Mouse (Mus musculus): ENCODE data around the gene Bcr.
A peak's percentile ranks its signal among the peaks of the same experiment; 100 is the strongest.

Bcr gene

DNA sequence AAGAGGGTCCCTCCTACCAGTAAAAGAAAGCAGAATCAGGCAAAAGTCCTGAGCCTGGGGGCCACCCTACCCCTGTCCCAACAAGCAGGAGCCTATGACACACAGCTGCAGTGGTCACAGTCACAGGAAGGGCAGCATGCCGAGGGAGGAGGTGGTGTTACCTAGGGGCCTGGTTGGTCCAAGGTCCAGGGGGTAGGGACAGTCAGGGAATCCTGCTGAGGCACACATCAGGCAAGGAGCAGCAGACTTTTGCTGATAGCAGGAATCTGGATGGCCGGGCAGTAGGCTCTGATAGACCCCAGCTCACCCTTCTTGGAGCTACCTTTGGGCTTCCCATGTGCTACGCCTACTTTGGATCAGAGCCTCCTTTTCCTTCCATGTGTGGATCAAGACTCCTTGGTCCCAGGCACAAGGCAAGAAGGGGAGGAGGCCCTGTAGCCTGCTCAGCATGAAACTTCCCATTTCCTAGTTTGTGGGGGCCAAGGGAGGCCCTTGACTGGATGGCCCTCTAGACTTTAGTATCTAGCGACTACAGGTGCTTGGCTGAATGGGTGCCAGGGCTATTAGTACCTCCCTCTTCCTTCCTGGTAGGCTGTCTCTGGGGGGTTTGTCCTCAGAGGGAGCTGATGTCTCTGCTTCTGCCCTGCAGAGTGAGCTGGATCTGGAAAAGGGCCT is 70.1 kb downstream of the Bcr start:
- DNase-seq (ENCODE audit: low spot score in 2 of 2), result no peak

DNA sequence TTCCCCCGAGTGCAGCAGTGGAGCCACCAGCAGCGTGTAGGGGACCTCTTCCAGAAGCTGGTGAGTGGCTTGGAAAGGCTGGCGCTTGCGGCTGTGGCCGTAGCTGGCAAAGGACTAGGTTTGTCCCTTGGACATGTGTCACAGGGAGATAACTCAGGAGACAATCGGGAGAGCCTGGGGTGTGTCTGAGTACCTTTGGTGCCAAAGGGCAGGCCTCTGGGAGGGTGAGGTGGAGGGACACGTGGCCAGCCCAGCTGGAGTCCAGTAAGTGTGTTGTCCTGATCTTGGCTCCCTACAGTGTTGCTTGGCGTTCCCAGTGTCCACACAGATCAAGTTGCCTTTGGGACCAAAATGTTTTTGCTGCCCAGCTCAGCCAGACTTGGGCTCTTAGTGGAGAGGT is 71.2 kb downstream of the Bcr start:
- no peak for DNase-seq (ENCODE audit: low spot score in 2 of 2)

DNA sequence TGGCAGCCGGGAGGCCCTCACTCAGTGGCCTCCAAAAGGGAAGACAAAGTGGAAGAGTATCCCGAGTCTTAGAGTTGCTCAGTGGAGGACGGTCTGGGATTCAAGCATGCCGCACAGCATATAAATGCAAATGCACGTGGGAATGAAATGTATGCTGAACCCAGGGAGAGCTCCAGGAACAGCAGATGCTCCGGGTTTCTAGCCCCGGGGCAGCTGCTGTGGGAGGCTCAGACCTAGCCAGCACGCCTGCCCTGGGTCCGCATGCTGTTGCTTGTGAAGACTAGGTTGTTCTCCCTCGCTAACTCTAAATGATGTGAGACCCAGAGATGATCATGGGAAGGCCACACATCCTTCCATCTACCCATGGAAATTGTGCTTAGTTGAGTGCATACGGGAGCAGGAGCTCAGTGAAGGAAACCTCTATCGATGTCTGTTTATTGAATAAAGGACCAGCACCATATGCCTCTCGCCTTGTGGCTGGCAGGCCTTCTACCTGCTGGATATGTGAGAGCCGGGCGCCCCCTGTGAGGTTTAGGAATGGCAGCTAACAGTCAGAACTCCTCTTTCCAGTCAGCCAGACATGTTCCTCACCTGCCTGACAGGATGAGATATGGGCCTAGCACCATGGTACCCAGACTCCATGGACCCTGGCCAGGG is 74.6 kb downstream of the Bcr start:
- no peak for DNase-seq (ENCODE audit: low spot score in 2 of 2)

DNA sequence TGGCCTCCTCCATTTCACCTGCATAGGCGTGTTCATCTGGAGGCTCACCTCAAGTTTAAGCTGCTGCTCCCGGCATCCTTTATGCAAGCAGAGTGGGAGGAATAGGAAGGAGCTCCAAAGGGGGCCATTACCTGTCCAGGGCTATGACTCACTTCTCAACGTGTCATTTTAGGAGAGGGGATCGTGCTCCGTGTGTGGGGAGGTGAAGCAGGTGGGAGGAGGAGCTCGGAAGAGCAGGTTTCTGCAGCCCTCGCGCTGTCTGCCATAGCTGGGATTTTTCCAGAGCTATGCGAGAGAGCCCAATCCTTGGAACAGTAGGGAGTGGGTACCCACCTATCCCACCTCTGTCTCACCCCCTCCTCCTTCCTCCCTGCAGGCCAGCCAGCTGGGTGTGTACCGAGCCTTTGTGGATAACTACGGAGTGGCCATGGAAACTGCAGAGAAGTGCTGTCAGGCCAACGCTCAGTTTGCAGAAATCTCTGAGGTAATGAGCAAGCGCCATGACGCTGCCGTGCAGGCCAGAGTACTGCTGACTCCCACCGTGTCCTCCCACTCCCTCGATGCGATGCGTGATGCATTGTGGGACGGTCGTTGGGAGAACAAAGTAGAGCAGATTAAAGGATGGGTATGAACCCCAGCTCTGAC is 75.2 kb downstream of the Bcr start:
- DNase-seq (ENCODE audit: low spot score in 2 of 2), result no peak

DNA sequence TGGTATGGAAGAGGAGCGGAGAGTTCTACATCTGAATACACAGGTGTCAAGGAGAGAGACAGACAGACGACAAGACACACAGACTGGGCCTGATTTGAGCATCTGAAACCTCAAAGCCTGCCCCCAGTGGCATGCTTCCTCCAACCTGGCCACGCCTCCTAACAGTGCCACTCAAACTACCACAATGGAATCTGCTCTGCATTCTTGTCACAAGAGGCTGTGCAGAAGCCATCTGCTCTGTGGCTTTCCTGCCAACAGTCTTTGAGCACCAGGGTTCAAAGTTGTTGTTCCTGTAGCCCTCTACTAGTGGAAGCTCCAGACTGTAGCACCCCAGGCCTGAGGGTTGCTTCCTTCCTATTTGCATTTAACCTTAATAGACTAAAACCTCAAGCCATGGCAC is 76.8 kb downstream of the Bcr start:
- no peak for DNase-seq (ENCODE audit: low spot score in 2 of 2)

DNA sequence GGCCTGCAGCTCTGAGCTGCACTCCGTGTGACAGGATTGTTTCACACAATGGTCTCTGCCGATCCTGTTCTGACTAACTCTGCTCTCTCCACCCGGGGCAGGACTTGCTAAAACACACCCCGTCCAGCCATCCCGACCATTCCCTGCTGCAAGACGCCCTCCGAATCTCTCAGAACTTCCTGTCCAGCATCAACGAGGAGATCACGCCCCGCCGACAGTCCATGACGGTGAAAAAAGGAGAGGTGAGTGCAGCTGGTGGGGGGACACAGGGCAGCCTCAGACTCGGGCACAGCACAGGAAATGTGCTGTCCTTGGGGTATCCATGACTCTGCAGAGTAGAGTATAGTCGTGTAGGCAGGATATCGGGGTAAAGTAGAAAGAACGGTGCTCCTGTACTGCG is 84.8 kb downstream of the Bcr start:
- no peak for DNase-seq (ENCODE audit: low spot score in 2 of 2)

DNA sequence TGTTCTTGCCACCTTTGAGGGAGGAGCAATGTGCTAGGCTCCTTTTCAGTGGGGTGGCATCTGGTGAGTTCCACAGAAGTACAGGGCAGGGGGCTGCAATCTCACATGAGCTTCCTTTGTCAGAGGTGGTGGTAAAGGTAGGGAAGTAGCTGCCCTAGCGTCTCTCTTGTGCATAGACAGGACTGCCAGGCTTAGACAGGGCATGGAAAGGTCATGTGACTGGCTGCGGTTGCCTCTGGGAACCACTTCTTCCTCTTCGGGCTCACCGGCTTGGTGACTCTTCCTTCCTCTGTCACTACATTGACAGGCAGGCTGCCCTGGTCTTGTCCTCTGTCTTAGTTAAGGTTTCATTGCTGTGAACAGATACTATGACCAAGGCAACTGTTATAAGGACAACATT is 85.6 kb downstream of the Bcr start:
- no peak for DNase-seq (ENCODE audit: low spot score in 2 of 2)

DNA sequence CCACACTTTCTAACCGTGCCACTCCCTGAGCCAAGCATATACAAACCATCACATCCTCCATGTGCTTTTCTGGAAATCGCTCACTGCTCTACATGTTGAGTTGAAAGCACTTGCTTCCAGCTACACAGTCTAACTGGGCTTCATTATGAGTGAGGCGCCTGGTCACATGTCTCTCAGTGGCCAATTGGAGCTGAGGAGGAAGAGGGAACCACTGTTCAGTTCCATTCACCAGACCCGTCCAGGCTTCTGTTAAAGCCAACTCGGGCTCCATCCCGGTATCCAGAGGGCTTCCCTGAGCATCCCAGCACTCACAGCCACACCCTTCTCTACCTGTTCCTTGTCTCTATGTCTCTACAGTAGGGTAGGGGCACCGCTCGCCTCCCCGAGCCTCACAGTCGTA is 86.2 kb downstream of the Bcr start:
- no peak for DNase-seq (ENCODE audit: low spot score in 2 of 2)

DNA sequence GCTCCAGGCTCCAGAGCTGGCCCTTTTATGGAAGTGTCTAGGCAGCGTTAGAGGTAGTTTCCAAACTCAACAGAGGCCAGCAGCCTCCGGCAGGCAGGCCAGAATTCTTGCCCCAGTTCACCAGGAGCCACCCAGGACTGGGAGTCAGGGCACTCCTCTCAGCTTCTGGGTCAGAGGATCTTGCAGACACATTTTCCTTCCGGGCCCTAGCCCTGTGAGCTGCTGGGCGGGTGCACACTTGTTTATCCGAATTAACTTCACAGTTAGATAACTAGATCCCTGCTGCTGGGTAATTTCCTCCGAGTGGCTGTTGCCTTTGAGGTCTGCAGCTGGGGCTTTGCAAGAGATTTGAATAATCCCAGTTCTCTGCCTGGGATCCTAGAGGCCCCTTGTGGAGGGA is 87.9 kb downstream of the Bcr start:
- no peak for DNase-seq (ENCODE audit: low spot score in 2 of 2)

DNA sequence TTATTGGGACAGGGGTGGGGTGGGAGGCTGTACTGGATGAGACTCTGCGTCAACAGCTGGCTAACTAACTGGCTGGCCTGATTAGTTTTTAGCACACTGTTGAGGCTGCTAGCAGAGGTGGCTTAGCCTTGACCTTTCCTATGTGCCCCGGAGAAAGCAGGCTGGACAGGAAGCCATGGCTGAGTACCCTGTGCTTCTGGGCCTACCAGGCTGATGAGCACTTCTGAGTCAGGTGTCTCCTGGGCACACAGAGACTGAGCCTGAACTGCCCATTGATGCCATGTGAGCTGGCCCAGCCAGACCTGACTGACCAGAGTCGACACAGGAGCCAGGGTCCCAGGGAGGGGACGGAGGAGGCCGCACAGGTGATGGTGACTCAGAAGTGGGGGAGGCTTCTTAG is 90.0 kb downstream of the Bcr start:
- DNase-seq (ENCODE audit: low spot score in 2 of 2), result no peak

DNA sequence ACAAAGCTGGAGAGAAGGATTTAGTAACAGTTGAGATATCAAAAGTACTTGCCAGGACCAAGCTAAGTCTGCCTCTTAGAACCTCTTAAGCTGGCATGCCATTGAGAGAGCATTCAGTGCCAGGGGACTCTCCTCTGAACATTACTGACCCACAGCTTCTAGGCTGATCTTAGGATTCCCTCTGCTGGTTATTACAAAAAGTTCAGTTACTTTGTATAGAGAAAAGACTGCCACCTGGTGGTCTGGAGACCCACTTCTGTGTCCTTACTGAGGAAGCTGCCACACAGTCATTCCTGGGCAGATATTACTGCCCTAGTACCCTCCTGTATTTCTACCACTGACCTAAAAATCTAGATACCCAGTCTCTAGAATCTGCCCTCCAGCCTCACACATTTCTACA is 90.9 kb downstream of the Bcr start:
- peak; percentile 82 for DNase-seq (ENCODE audit: low spot score in 2 of 2)

DNA sequence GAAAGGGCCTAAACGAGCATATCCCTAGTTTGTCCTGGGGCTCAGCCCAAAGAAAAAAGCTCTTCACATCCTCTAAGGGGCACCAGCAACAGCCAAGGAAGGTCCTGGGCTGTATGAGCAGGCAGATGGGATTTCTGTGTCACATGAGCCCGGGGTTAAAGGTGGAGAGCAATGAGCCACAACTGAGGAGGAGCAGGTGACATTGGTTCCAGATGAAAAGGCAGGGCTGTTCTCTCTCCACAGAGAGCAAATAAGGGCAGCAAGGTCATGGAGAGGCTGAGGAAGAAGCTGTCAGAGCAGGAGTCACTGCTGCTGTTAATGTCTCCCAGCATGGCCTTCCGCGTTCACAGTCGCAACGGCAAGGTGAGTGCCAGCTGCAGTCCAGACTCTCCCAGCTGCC is 96.4 kb downstream of the Bcr start:
- no peak for DNase-seq (ENCODE audit: low spot score in 2 of 2)

DNA sequence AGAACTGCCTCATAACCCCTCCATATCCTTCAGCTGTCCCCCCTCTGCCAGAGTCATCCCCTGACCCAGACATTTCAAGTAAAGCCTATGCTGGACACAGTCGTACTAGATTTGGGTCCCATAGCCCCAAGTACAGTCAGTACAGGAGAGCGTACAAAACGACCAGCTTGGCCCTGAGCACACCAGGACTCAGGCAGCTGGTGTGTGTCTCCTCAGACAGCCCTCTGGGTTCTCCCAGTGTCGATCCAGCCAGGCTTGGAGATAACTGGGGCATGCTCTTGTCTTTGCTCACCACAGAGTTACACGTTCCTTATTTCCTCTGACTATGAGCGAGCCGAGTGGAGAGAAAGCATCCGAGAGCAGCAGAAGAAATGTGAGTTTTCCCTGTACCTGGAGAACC is 97.3 kb downstream of the Bcr start:
- no peak for DNase-seq (ENCODE audit: low spot score in 2 of 2)

DNA sequence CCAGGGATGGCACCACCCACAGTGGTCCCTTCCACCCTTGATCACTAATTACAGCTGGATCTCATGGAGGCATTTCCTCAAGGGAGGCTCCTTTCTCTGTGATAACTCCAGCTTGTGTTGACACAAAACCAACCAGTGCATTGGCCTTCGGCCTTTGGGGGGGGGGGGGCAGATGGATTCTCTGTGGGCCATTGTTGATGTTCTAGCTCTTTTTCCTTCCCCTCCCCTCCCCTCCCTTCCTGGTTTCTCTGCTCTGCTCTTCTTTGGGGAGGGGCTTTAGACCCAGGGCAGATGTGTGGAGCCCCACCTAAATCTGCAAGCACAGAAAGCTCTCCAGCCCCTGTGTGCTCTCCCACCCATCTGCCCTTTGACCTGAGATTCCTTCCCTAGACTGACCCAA is 98.0 kb downstream of the Bcr start:
- DNase-seq (ENCODE audit: low spot score in 2 of 2), result no peak

DNA sequence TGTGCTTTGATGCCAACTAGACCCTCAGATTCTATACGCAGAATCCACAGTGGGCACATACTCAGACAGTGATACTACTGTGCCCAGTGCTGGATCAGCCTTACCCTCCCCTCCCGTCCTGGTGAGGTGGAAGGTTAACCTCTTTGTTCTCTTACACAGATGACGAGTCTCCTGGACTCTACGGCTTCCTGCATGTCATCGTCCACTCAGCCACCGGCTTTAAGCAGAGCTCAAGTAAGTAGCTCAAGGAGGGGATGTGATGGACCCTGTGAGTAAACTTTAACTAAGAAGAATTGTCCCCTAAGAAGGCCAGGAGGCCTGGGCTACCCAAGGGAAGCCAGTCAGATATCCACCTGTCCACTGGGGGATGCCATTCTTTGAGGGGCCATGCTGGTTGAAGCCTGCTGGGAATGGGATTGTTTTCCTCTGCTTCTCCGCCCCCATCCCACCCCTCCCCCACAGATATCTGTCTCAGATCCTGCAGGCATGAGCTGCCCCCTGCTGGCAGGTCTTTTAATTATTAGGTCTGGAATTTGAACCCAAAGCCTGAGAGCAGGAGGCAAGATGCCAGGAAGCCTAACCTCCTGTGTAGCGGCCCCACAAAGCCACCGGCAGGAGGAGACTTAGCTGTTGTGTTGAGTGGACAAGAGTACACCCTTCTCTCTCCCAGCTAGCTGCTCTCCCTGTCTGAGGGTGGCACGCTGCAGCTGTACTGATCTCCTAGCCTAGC is 99.9 kb downstream of the Bcr start:
- DNase-seq (ENCODE audit: low spot score in 2 of 2), result no peak

DNA sequence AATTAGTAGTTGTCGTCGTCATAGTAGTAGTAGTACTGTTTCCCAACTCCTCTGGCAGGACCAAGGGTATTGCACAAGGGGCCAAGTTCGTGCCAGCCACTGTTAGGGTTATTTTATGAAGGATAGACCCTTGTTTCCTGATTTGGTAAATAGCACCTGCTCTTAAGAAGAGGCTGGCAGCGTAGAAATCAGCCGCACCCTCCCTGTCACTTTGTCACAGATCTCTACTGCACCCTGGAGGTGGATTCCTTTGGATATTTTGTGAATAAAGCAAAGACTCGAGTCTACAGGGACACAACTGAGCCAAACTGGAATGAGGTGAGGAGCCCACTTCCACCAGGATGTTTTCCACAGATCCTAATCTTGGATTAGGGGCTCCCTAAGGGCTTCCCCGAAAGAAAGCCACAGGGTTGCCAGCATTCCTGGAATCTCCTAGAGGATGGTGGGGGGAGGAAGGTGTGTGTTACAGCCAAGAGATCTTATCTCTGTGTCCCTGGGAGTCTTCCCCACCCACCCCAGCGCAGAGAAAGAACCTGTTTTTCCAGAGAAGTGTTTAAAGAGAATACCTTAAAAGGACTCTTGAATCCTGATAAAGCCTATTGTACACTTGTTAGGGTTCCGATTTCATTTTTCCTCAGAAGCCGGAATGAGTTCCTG is 105.6 kb downstream of the Bcr start:
- DNase-seq (ENCODE audit: low spot score in 2 of 2), result no peak

DNA sequence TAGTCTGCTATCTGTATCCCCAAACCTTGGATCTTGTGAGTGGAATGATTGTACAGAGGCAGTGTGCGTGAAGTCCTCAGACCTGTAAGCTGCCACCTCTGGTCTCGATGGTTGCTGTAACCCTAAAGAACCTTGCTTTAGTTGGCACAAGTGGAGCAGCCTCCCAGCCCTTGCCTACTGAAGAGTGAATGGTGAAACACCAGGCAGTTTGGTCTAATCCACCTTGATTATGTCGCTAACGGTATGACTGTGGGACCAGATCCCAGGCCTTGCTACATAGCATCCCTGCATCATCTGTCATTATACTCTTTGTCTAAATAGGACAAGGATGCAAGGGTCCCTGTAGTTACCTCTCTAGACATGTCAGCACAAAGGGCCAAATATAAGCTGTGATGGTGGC is 106.2 kb downstream of the Bcr start:
- DNase-seq (ENCODE audit: low spot score in 2 of 2), result no peak

DNA sequence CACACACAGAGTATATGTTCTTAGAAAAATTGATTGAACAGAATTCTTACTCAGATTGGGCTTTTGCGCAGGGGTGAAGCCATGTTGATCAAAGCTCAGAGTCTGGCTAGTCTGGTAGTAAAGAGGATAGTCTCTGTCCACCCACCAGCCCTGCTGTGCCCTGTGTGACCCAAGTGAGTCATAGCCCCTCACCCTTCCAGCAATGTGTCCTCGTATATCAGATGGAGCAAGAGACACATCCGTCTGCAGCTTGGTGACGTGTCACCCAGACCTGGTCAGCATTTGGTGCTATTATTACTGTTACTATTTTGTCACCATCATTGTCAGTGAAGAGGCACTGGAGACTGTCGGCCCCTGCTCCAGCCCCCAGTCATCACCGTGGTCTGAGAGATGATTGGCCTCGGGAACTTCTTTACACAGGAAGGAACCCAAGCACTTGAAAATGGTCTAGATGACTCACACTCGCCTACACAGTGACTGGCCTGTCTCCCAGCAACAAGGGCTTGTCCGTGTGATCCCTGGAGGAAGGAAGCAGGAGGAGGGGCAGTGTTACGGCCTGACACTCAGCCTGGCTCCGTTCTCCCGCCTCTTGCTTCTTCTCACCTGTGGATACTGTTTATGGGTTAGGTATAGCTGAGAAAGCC is 109.9 kb downstream of the Bcr start:
- DNase-seq (ENCODE audit: low spot score in 2 of 2), result peak in 1 of 2 experiments; percentile 28

DNA sequence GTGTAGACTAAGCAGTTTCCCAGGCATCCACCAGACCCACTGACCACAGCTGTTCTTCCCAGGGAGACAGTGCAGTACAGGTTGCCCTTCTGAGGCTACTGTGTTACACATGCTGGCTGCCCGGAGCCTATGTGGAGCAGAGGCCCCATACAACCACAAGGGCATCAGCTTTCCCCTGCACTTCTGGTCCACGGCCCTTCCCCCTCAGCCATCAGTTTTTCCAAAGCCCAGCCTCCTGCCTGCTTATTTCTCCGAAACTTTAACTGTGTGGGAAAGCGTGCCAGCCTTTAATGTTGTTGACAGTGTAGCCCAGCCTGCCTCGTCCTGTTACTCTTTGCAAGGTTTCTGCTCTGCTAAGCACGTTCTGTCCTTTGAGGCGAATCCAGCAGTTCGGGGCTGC is 112.7 kb downstream of the Bcr start:
- DNase-seq (ENCODE audit: low spot score in 2 of 2), result no peak

DNA sequence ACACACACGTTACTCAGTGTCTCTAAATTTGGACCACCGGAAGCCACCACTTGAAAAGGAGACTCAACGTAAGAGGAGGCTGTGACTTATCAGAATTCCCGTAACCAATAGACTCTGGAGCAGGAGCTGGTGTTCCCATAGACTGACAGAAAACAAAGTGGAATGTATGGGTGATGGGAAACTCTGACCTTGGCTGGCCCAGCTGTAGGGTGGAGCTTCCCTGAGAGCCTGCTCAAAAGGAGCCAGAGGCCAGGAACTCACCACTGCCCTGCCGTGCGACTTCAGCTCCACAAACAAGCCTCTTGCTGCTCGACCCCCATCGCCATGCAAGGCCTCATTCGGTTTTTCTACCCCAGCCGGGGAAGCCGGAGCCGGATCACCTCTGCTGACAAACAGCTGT is 113.3 kb downstream of the Bcr start:
- DNase-seq (ENCODE audit: low spot score in 2 of 2), result peak in 1 of 2 experiments; percentile 25

DNA sequence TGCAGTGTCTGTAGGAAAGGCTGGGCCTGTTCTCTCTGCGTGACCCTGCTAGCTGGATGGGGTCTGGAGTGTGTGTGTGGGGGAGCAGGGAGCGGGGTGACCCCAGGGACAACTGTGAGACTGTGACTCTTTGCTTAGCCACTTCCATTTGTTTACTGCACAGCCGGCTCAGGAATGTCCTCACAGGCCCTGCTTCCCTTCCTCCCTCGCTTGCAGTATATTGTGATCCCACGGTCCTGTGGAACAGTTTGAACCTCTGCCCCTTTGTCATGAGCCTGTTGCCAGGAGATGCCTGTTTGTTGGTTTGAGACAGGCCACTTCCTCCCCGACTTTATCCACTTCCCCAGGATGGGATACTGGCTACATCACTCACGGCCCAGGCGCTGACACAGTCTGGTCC is 116.1 kb downstream of the Bcr start:
- DNase-seq (ENCODE audit: low spot score in 2 of 2), result no peak

DNA sequence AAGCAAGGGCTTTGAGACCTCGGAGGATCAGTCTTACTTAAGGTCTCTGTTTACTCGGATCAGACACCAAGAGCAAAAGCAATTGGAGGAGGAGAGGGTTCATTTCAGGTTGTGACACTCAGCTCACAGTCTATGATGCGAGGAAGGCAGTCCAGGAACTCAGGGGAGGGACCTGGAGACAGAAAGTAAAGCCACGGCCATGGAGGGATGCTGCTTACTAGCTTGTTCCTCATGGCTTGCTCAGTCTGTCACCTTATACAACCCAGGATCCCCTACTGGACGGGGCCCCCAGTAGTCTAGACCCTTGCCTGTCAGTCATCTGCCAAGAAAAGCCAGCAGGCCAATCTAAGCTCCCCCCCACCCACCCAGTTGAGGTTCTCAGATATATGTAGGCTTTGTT is 118.5 kb downstream of the Bcr start:
- DNase-seq (ENCODE audit: low spot score in 2 of 2), result no peak

Measured in right cerebral cortex, postnatal 10 days (tissue).